Mouse (Mus musculus): ENCODE measurements around the gene Cdkal1. TPM values are rescaled to one million over a fixed set of nuclear protein-coding genes. Genes with fewer than 3 reads are reported as not detected.

Cdkal1 gene
- total and polyA plus RNA-seq, 3 experiments, result 3.9 to 30.3 (median 29.9) TPM

GRCm38 (mm10) chr13:29403217-29403616, 452.3 kb downstream of the Cdkal1 start:
- H3K4me3 ChIP-seq, result no peak overlapping the region
- no peaks in the 10 kb centered on the region for H3K4me1 ChIP-seq (ENCODE audit: control insufficient read depth, insufficient read depth, low read length)
- intact Hi-C loops (cut with DNase I), result no loop called here
- no peak overlapping the region for H3K9ac ChIP-seq (ENCODE audit: low read depth, low read length)
- H3K27ac ChIP-seq, result no peak overlapping the region
- no peaks in the 10 kb centered on the region for H3K79me2 ChIP-seq (replicated peaks; ENCODE audit: control insufficient read depth, insufficient read depth, low read length)
- DNase-seq, result no peak
- H3K27me3 ChIP-seq (ENCODE audit: control insufficient read depth, insufficient read depth, low read length), result no peaks in the 10 kb centered on the region
- TF ChIP-seq CTCF (IDR thresholded peaks at IDR 0.05), result no peak
- TF ChIP-seq POLR2A (IDR thresholded peaks at IDR 0.05; ENCODE audit: insufficient read depth, low read depth, low read length), result no peak
- TF ChIP-seq EP300 (IDR thresholded peaks at IDR 0.05; ENCODE audit: insufficient read depth, low read depth, low read length), result no peak
- 91% methylated on average over 5 of the region's 5 CpGs for WGBS
- H3K36me3 ChIP-seq (ENCODE audit: control insufficient read depth, insufficient read depth, low read length), result no peaks in the 10 kb centered on the region

DNA sequence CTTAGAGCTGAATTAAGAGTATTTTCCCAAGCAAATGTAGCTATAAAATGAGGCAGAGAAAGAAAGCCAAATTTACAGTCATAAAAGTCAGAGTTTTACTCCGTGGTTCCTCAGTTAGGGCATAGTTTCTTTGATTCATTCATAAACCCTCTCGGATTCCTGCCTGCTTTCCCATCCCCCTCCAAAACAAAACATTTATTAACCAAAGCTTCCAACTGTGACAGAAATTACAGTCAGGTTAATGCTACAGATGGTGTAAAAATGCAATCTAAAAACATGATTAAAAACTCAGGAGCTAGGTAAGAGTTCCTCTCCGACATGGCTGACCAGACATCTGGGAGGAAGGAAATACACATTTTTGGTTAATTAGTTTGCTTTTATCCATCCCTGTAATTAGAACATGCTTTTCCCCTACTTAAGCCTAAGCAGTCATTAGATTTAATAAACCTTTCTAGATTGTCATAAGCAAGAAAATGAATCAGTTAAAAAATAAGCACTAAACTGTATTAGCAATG, 452.9 kb downstream of the Cdkal1 start:
- Histone ChIP-seq H3K27me3 (ENCODE audit: control insufficient read depth, insufficient read depth, low read length) (no peaks in the 10 kb centered on the region), H3K36me3 (ENCODE audit: control insufficient read depth, insufficient read depth, low read length) (no peaks in the 10 kb centered on the region), H3K9ac (ENCODE audit: low read depth, low read length) (no peak overlapping the region), H3K27ac (no peak overlapping the region), H3K4me3 (no peak overlapping the region), H3K79me2 (replicated peaks; ENCODE audit: control insufficient read depth, insufficient read depth, low read length) (no peaks in the 10 kb centered on the region), H3K4me1 (ENCODE audit: control insufficient read depth, insufficient read depth, low read length) (no peaks in the 10 kb centered on the region)
- no peak for DNase-seq
- WGBS, result 91% methylated on average over 3 of the region's 3 CpGs
- TF ChIP-seq CTCF (IDR thresholded peaks at IDR 0.05), result no peak
- intact Hi-C loops (cut with DNase I), result no loop called here

DNA sequence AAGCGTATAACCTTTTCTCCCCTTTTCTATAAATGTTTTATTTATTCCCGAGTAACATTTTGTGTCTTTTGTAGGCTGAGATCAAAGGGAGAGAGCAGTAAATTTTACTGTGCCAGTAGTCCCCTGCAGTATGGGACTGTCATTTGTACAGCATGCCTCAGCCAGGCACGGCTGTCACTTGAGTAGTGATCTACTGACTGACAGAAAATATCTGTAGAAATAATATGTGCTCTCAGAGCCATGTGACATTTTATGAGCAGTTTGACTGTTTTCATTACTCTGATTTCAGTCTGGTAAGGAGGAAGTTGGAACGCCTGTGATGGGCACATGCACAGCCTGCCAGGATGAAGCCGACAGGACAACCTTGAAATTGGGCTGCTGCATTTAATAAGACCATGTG, 455.6 kb downstream of the Cdkal1 start:
- 77% methylated on average over 5 of the region's 5 CpGs for WGBS
- H3K27ac ChIP-seq, result no peak overlapping the region
- no peak overlapping the region for H3K9ac ChIP-seq (ENCODE audit: low read depth, low read length)
- TF ChIP-seq CTCF (IDR thresholded peaks at IDR 0.05) (no peak), EP300 (IDR thresholded peaks at IDR 0.05; ENCODE audit: insufficient read depth, low read depth, low read length) (no peak), POLR2A (IDR thresholded peaks at IDR 0.05; ENCODE audit: insufficient read depth, low read depth, low read length) (no peak)
- no peak overlapping the region for H3K4me3 ChIP-seq
- intact Hi-C loops (cut with DNase I), result no loop called here
- no peak for DNase-seq
- H3K4me1 ChIP-seq (ENCODE audit: control insufficient read depth, insufficient read depth, low read length), result no peaks in the 10 kb centered on the region
- no peaks in the 10 kb centered on the region for H3K36me3 ChIP-seq (ENCODE audit: control insufficient read depth, insufficient read depth, low read length)
- no peaks in the 10 kb centered on the region for H3K27me3 ChIP-seq (ENCODE audit: control insufficient read depth, insufficient read depth, low read length)
- no peaks in the 10 kb centered on the region for H3K79me2 ChIP-seq (replicated peaks; ENCODE audit: control insufficient read depth, insufficient read depth, low read length)

- WGBS, result 36% methylated on average over 2 of the region's 2 CpGs
- peak in 1 of 2 experiments; percentile 8 for DNase-seq
- intact Hi-C loops (cut with DNase I), result no loop called here
Measured at GRCm38 (mm10) chr13:29398456-29398855, 457.0 kb downstream of the Cdkal1 start.

GRCm38 (mm10) chr13:29395694-29396093, 459.8 kb downstream of the Cdkal1 start:
- no peak for DNase-seq
- Histone ChIP-seq H3K79me2 (replicated peaks; ENCODE audit: control insufficient read depth, insufficient read depth, low read length) (no peaks in the 10 kb centered on the region), H3K4me3 (no peak overlapping the region), H3K36me3 (ENCODE audit: control insufficient read depth, insufficient read depth, low read length) (no peaks in the 10 kb centered on the region), H3K4me1 (ENCODE audit: control insufficient read depth, insufficient read depth, low read length) (no peaks in the 10 kb centered on the region), H3K9ac (ENCODE audit: low read depth, low read length) (no peak overlapping the region), H3K27me3 (ENCODE audit: control insufficient read depth, insufficient read depth, low read length) (no peaks in the 10 kb centered on the region), H3K27ac (no peak overlapping the region)
- intact Hi-C loops (cut with DNase I), result no loop called here
- no peak for TF ChIP-seq CTCF (IDR thresholded peaks at IDR 0.05)
- TF ChIP-seq EP300 (IDR thresholded peaks at IDR 0.05; ENCODE audit: insufficient read depth, low read depth, low read length), result no peak
- TF ChIP-seq POLR2A (IDR thresholded peaks at IDR 0.05; ENCODE audit: insufficient read depth, low read depth, low read length), result no peak
- WGBS, result 93% methylated on average over 4 of the region's 4 CpGs

More at GRCm38 (mm10) chr13:29398456-29398855, 457.0 kb downstream of the Cdkal1 start:
- no peaks in the 10 kb centered on the region for H3K79me2 ChIP-seq (replicated peaks; ENCODE audit: control insufficient read depth, insufficient read depth, low read length)
- no peak overlapping the region for H3K4me3 ChIP-seq
- H3K27ac ChIP-seq, result no peak overlapping the region
- no peaks in the 10 kb centered on the region for H3K4me1 ChIP-seq (ENCODE audit: control insufficient read depth, insufficient read depth, low read length)
- TF ChIP-seq POLR2A (IDR thresholded peaks at IDR 0.05; ENCODE audit: insufficient read depth, low read depth, low read length), result no peak
- no peak for TF ChIP-seq CTCF (IDR thresholded peaks at IDR 0.05)
- TF ChIP-seq EP300 (IDR thresholded peaks at IDR 0.05; ENCODE audit: insufficient read depth, low read depth, low read length), result no peak
- no peaks in the 10 kb centered on the region for H3K27me3 ChIP-seq (ENCODE audit: control insufficient read depth, insufficient read depth, low read length)
- H3K9ac ChIP-seq (ENCODE audit: low read depth, low read length), result no peak overlapping the region
- H3K36me3 ChIP-seq (ENCODE audit: control insufficient read depth, insufficient read depth, low read length), result no peaks in the 10 kb centered on the region

GRCm38 (mm10) chr13:29390025-29390424, 465.4 kb downstream of the Cdkal1 start:
- Histone ChIP-seq H3K36me3 (ENCODE audit: control insufficient read depth, insufficient read depth, low read length) (no peaks in the 10 kb centered on the region), H3K27me3 (ENCODE audit: control insufficient read depth, insufficient read depth, low read length) (no peaks in the 10 kb centered on the region), H3K9ac (ENCODE audit: low read depth, low read length) (no peak overlapping the region), H3K27ac (no peak overlapping the region), H3K4me1 (ENCODE audit: control insufficient read depth, insufficient read depth, low read length) (no peaks in the 10 kb centered on the region), H3K4me3 (no peak overlapping the region), H3K79me2 (replicated peaks; ENCODE audit: control insufficient read depth, insufficient read depth, low read length) (no peaks in the 10 kb centered on the region)
- no peak for TF ChIP-seq EP300 (IDR thresholded peaks at IDR 0.05; ENCODE audit: insufficient read depth, low read depth, low read length)
- no peak for TF ChIP-seq CTCF (IDR thresholded peaks at IDR 0.05)
- no peak for TF ChIP-seq POLR2A (IDR thresholded peaks at IDR 0.05; ENCODE audit: insufficient read depth, low read depth, low read length)
- intact Hi-C loops (cut with DNase I), result no loop called here
- no peak for DNase-seq
- WGBS, result 66% methylated on average over 5 of the region's 5 CpGs
